Comparison of ENCODE assay signal across 22 mouse cellular contexts in genomic region chr6:50427051-50427732, GRCm38 (mm10). TPM values are rescaled to one million over a fixed set of nuclear protein-coding genes. Genes with fewer than 3 reads are reported as not detected.
DNase-seq lines count a peak whose midpoint lies in the region; ATAC-seq lines count a peak whose summit lies in the region.
"Had no signal": no experiment of that assay in that cellular context is flagged by ENCODE, and none has a peak within 500 bp of the region (broad histone marks: within the 10 kb centered on the region; RNA-seq: fewer than 3 reads in every experiment).

No protein-coding gene starts in this region.

- H3K4me2 ChIP-seq in kidney, embryonic 15.5 days, result no peak overlapping the region
- H3K4me2 ChIP-seq: embryonic facial prominence, embryonic 13.5 days; forebrain, embryonic 12.5 days; heart, embryonic 11.5 days; limb, embryonic 13.5 days; liver, embryonic 12.5 days; lung, embryonic 14.5 days; midbrain, embryonic 12.5 days had no signal

- H3K36me3 ChIP-seq in kidney, embryonic 15.5 days, result peaks cover 8% of the 10 kb centered on the region; the same call in 1 of the 2 replicates
- H3K36me3 ChIP-seq: liver, embryonic 12.5 days; midbrain, embryonic 12.5 days had no signal

- no peak overlapping the region for H3K4me3 ChIP-seq in kidney, embryonic 15.5 days (replicated peaks)
- H3K4me3 ChIP-seq: embryonic facial prominence, embryonic 13.5 days; erythroblast, embryonic 14.5 days; forebrain, embryonic 12.5 days; limb, embryonic 13.5 days; liver, embryonic 12.5 days; midbrain, embryonic 12.5 days had no signal

- ATAC-seq in frontal cortex, adult (ENCODE audit: low TSS enrichment), result peak; percentile 14; the same call in 1 of the 2 replicates
- ATAC-seq in kidney, embryonic 15.5 days (replicated peaks; ENCODE audit: low FRiP score), result no peak
- ATAC-seq: activated CD4-positive, CD25-positive, alpha-beta regulatory T cell, adult 4 months; intestine, postnatal 0 days; liver, embryonic 12.5 days had no signal

- no peak for DNase-seq in frontal cortex, postnatal 25 days (ENCODE audit: low spot score in 2 of 2)
- peak; percentile 38 for DNase-seq in kidney, postnatal 14 days
- DNase-seq in lung, adult 18-20 months, result peak; percentile 52 to 58
- no peak for DNase-seq in lung, postnatal 14 days
- DNase-seq in retina, embryonic 14.5 days (ENCODE audit: low spot score), result no peak
- DNase-seq: adrenal gland, adult 8-10 months; cerebellum, adult 18-20 months; cerebellum, postnatal 25 days; lung, embryonic 14.5 days; thymus, adult 18-20 months; thymus, postnatal 36 days had no signal

- no peaks in the 10 kb centered on the region for H3K9me3 ChIP-seq in kidney, embryonic 15.5 days (replicated peaks)
- H3K9me3 ChIP-seq: embryonic facial prominence, embryonic 13.5 days; forebrain, embryonic 12.5 days; limb, embryonic 13.5 days; liver, embryonic 12.5 days; midbrain, embryonic 12.5 days had no signal

- no peaks in the 10 kb centered on the region for H3K27me3 ChIP-seq in kidney, embryonic 15.5 days
- H3K27me3 ChIP-seq: embryonic facial prominence, embryonic 13.5 days; forebrain, embryonic 12.5 days; limb, embryonic 13.5 days; liver, embryonic 12.5 days; midbrain, embryonic 12.5 days had no signal

- no peak overlapping the region for H3K9ac ChIP-seq in kidney, embryonic 15.5 days
- H3K9ac ChIP-seq: embryonic facial prominence, embryonic 13.5 days; forebrain, embryonic 12.5 days; limb, embryonic 13.5 days; liver, embryonic 12.5 days; lung, embryonic 14.5 days; midbrain, embryonic 12.5 days had no signal

- H3K4me1 ChIP-seq in kidney, embryonic 15.5 days, result peaks cover 3% of the 10 kb centered on the region; the same call in 1 of the 2 replicates
- H3K4me1 ChIP-seq: embryonic facial prominence, embryonic 13.5 days; liver, embryonic 12.5 days; midbrain, embryonic 12.5 days had no signal

- WGBS in kidney, embryonic 15.5 days, result 84% methylated on average over 11 of the region's 11 CpGs

- no peak overlapping the region for H3K27ac ChIP-seq in kidney, embryonic 15.5 days
- H3K27ac ChIP-seq: embryonic facial prominence, embryonic 13.5 days; forebrain, embryonic 12.5 days; limb, embryonic 13.5 days; liver, embryonic 12.5 days; midbrain, embryonic 12.5 days had no signal

RNA-seq across cellular contexts. Expression of gene Osbpl3, which starts 28.8 kb away (rescaled TPM):
- polyA plus RNA-seq in kidney, embryonic 15.5 days (2015; fragmentation: Nextera tagmentation; extraction: Ambion mirVana), result 15.7 and 16.7 TPM in 2 replicates
- polyA plus RNA-seq: erythroblast, embryonic 14.5 days had no signal

Comparison
In these comparisons a context has a peak if more than half of its experiments do, and no peak if none do; other contexts are left out.
1. DNase-seq: peak in kidney, postnatal 14 days (single experiment) and lung, adult 18-20 months (2 of 2); none in frontal cortex, postnatal 25 days (0 of 2), lung, postnatal 14 days (single experiment) and retina, embryonic 14.5 days (single experiment).